Mouse (Mus musculus) liver, adult 2 months (tissue): ENCODE data around the gene Bmpr1b.

Experiments used
- CTCF ChIP-seq: fragments of 200-500 bp; IDR thresholded peaks from 2 replicates; pipeline ENCODE4 v1.5.1; 2011; ENCODE audit warnings: low read depth, low read length, control low read depth
- POLR2A ChIP-seq: fragments of 200-500 bp; IDR thresholded peaks from 2 replicates; pipeline ENCODE4 v1.6.1; 2011; ENCODE audit warnings: low read length, control low read depth; ENCODE audit not compliant: insufficient read depth; ENCODE audit errors: extremely low read depth

DNA sequence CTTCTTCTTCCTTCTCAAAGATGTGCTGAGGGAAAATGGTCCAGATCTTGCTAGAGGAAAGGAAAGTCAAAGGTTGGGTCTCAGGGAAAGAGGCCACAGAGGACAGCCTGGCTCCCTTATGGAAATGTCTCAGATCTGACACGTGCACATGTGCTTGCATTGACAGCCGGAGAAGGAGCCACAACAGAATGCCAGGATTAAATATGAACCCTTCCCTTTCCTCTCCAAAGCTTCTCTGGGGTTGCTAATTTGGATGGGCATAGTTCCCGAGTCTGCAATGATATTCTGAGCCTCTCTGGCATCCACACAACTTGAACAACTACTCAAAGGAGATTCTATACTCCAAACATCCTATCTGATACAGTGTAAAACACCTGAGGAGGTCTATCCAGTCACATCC is 48.4 kb downstream of the Bmpr1b start:
- no peak for TF ChIP-seq CTCF
- no peak for TF ChIP-seq POLR2A
